Mouse (Mus musculus): Measurements from ENCODE around the gene Flot2.
"Not testable (repeated sequence)": the region's sequence is repeated elsewhere in the genome, so short reads cannot be mapped to it uniquely, and the experiment has no call there.

The Flot2 gene

DNA sequence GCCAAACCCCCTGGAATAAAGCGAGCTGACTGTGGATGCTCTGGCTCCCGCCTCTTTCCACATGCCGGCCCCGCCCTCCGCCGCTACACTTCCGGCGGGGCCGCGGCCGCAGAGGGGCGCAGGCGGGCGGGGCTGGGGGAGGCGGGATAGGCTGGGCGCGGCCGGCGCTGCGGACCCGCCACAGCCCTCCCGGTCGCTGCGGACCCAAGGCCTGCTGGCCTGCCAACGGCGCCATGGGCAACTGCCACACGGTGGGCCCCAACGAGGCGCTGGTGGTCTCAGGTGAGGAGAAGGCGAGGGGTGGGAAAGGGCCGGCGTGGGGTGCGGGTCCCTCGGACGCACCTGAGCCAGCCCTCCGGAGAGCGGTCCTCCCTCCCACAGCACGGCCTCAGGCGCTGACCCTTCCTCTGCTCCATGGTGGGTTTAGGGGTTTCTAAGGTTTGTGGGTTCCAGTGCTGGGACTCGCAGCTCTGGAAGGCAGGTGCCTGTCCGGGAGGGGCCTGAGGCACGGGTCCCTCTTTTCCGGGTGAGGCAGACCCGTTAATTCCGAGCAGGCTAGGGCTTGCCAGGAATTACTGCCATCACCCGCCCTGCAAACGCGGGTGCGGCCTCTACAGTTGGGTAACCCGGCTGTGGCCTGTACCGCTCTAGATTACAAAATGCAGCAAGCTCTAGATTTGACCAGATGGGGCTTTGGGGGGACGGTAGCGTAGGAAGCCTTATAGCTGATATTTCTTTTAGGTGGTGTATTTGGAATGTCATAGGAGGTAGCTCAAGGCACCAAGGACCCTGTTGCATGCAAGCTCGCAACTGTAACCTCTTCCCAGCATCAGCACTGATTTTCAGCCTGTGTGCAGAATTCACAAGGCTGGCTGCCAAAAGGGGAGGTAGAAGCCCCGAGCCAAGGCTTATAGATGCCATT, at the start of gene Flot2:
Flot2 (plus strand) TSS at position 101 of the 922 bp plus-strand sequence.
- DNase-seq (ENCODE audit: low spot score in 2 of 2) = peak; percentile 55 to 85

GRCm38 (mm10) chr11:77989071-77989690, 48.5 kb upstream of the Flot2 start:
- DNase-seq (ENCODE audit: low spot score in 2 of 2) = no peak

DNA sequence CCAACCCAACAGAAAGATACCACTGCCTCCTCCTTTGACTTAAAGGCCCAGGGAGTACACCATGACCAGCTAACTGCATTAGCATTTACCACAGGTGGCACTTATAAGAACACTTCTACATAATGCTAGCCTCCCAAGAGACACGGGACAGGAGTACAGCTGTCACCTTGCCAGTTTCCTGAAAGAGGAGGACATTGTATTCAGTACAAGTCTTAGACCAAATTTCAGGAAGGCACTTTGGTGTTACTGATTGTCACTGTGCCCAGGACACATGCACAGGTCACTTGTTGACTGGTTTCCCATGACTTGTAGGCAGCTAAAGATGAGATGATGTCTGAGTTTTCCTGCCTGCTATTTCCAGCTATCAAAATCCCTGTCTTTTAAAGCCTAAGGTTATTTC, 42.2 kb upstream of the Flot2 start:
- DNase-seq (ENCODE audit: low spot score in 2 of 2) = no peak

DNA sequence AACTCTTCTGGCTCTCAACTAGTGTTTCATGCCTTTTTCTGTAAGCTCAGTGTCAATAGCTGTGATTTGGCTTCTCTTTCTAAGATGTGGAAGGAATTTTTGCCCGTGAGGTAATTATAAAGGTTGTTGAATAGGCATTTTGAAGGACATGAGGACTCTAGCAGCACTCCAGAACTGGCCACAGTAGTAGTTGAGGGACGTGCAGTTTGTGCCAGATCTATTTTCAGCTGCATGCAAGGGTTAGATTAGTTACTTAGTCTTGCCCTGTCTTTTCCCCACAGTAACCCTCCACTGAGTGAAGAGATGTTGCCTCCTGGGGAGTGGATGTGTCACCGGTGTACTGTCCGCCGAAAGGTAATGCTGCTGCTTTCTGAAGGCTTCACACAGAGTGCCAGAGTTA, 31.3 kb upstream of the Flot2 start:
- DNase-seq (ENCODE audit: low spot score in 2 of 2) = no peak

GRCm38 (mm10) chr11:78019676-78020075, 18.1 kb upstream of the Flot2 start:
- peak; percentile 69 to 90 for DNase-seq (ENCODE audit: low spot score in 2 of 2)

DNA sequence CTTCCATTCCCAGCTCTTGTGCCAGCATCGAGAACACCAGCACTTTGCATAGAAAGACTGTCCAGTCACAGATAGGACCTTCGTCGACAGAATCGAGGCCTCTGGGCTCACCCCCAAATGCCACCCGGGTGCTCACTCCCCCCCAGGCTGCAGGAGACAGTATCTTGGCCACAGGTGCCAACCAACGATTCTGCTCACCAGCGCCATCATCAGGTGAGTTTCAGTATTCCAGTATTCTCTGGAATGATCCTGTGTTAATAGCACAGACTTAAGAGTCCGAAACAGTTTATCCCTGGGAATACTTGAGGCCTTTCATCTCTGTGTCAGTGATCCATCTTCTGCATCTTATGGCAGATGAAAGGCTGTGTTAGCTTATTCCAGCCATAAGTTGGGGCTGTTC, 14.1 kb upstream of the Flot2 start:
- peak; percentile 31 to 82 for DNase-seq (ENCODE audit: low spot score in 2 of 2)

DNA sequence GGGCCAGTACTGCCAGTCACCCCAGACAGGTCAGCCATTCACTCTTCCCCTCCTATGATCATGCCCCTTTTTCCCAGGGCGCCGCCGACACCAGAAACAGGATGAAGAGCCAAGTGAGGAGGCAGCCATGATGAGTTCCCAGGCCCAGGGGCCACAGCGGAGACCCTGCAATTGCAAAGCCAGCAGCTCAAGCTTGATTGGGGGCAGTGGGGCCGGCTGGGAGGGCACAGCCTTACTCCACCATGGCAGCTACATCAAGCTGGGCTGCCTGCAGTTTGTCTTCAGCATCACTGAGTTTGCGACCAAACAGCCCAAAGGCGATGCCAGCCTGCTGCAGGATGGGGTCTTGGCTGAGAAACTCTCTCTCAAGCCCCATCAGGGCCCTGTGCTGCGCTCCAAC, 8.5 kb upstream of the Flot2 start:
- peak in 1 of 2 experiments; percentile 63 for DNase-seq (ENCODE audit: low spot score in 2 of 2)

- DNase-seq (ENCODE audit: low spot score in 2 of 2) = no peak
Observed at GRCm38 (mm10) chr11:78030600-78030999, 7.1 kb upstream of the Flot2 start.

DNA sequence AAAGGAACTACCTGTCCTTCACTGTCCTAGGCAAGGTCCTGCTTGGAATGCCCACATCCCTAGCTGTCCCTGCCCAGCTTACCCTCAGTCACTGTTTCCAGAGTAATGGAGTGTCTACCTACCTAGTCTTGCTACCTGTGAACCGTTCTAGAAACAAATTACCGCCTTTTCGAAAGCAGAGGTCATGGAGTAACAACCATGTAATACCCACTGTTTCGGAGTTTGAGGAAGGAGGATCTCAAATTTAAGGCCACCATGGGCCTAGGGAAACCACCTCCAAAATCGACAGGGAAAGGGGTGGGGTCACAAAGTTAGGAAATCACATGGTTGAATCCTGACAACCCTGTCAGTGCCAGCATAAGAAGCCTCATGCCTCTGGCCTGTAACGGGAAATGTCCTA, 6.3 kb upstream of the Flot2 start:
- DNase-seq (ENCODE audit: low spot score in 2 of 2) = no peak

- peak; percentile 92 to 96 for DNase-seq (ENCODE audit: low spot score in 2 of 2)
Observed at GRCm38 (mm10) chr11:78031947-78032808, 5.6 kb upstream of the Flot2 start, which contains the start of gene Dhrs13. Gene Dhrs13 (plus strand): TSS chr11:78032280.

- DNase-seq (ENCODE audit: low spot score in 2 of 2) = no peak
Observed at GRCm38 (mm10) chr11:78032809-78033195, 4.9 kb upstream of the Flot2 start.

DNA sequence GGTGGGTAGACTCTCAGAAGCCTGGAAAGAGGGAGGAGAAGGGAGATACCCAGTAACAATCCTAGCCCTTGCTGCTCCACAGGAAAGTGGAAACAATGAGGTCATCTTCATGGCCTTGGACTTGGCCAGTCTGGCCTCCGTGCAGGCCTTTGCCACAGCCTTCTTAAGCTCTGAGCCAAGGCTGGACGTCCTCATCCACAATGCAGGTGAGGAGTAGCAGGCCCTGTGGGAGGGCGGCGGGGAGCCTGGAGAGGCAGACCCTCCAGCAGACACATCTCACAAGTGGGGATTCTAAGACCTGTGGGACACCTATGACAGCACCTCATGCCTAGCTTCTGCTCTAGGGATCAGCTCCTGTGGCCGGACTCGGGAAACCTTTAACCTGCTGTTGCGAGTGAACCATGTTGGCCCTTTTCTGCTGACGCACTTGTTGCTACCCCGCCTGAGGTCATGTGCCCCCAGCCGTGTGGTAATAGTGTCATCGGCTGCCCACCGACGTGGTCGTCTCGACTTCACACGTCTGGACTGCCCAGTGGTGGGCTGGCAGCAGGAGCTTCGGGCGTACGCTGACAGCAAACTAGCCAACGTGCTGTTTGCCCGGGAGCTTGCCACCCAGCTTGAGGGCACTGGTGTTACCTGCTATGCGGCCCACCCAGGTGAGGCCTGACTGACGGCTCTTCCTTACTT, 3.7 kb upstream of the Flot2 start:
- DNase-seq (ENCODE audit: low spot score in 2 of 2) = peak in 1 of 2 experiments; percentile 64

DNA sequence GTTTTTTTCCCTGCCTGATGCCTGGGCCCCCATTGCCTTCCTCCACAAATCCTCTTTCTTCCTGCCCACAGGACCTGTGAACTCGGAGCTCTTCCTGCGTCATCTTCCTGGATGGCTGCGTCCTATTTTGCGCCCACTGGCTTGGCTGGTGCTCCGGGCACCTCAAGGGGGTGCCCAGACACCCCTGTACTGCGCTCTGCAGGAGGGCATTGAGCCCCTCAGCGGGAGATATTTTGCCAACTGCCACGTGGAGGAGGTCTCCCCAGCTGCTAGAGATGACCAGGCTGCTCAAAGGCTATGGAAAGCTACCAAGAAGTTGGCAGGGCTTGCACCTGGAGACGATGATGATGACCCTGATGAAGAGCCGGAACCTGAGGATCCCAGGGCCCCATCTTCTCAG, 940 bp upstream of the Flot2 start:
- no peak for DNase-seq (ENCODE audit: low spot score in 2 of 2)

- DNase-seq (ENCODE audit: low spot score in 2 of 2) = no peak
Observed at GRCm38 (mm10) chr11:78040878-78041277, 3.1 kb downstream of the Flot2 start.

DNA sequence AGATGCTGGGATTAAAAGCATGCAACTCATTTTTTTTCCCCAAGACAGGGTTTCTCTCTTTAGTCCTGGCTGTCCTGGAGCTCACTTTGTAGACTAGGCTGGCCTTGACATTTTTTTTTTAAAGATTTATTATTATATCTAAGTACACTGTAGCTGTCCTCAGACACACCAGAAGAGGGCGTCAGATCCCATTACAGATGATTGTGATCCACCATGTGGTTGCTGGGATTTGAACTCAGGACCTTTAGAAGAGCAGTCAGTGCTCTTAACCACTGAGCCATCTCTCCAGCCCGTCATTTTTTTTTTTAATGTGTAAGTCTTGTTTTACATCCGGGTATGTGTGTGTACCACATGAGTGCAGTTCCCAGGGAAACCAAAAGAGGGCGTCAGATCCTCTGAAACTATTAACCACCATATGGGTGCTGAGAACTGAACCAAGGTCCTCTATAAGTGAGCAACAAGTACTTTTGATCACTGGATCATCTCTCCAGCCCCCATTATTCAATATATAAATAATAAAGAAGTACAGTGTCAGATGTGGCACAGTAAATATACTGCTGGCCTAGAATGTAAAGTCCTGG, 4.6 kb downstream of the Flot2 start:
- not testable (repeated sequence) for DNase-seq (ENCODE audit: low spot score in 2 of 2)

- DNase-seq (ENCODE audit: low spot score in 2 of 2) = no peak
Observed at GRCm38 (mm10) chr11:78044758-78045251, 7.1 kb downstream of the Flot2 start.

GRCm38 (mm10) chr11:78048637-78049036, 10.9 kb downstream of the Flot2 start:
- not testable (repeated sequence) for DNase-seq (ENCODE audit: low spot score in 2 of 2)

DNA sequence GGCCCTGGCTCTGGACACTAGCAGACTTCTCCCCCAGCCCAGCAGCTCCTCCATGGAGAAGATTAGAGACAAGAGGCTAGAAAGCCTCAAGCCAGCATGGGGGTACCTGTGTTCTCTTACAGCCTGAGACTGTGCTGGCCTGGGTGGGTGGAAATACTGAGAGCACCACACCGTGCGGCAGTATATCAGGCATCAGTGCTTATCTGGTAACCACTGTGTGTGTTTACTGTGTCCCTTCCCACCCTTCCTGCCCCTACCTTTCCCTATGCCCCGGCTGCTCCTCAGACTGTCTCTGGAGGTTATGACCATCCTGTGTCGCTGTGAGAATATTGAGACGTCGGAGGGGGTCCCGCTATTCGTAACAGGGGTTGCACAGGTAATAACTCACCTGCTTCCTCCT, 15.3 kb downstream of the Flot2 start:
- no peak for DNase-seq (ENCODE audit: low spot score in 2 of 2)

GRCm38 (mm10) chr11:78056946-78057345, 19.2 kb downstream of the Flot2 start:
- DNase-seq (ENCODE audit: low spot score in 2 of 2) = no peak

DNA sequence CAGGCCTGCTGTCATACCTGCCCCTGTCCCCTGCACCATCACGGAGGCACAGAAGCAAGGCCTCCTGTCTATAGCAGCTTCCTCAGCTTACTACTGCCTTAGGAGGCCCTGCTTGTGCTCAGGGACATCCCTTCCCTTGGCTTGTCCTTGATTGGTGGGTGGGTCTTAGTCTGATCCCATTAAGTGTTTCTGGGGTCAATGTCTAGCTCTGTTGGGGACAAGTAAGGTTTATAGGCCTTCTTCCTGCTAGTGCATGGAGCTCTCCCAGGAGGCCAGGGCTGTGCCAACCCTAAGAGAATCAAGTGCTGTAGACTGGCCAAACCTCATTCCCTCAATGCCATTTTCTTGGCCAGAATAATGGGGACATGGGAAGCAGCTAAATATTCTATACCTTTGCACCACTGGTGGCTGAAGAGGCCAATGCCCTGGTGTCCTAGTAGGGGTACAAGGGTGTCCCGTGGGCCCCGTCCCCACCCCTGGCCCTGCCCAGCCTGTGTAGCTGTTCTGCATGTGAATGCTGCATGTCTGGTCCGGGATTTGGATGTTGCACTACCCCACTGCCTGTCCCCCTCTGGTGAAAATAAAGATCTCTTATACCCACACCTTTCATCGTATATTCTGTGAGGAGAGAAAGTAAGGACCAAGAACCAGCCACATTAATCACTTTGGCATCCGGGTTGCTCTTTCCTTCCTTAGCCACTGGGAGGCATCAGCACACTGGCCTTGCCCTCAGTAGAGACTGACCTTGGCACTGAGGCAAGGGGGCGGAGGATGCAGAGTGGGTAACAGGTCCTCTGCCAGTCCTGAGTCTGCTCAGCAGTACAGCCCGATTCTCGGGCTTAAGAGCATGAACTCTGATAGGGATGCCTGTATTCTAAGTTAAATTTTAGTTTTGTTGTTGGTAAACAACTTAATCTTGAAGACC, 22.4 kb downstream of the Flot2 start:
- DNase-seq (ENCODE audit: low spot score in 2 of 2) = peak; percentile 82 to 86
